Mouse (Mus musculus): ENCODE data around the gene Gm48552. TPM values are rescaled to one million over a fixed set of nuclear protein-coding genes. Genes with fewer than 3 reads are reported as not detected.
A peak's percentile ranks its signal among the peaks of the same experiment; 100 is the strongest.

Gm48552 gene
- total RNA-seq, 2 experiments from 2014 or later: 4.2 to 6.9 TPM

DNA sequence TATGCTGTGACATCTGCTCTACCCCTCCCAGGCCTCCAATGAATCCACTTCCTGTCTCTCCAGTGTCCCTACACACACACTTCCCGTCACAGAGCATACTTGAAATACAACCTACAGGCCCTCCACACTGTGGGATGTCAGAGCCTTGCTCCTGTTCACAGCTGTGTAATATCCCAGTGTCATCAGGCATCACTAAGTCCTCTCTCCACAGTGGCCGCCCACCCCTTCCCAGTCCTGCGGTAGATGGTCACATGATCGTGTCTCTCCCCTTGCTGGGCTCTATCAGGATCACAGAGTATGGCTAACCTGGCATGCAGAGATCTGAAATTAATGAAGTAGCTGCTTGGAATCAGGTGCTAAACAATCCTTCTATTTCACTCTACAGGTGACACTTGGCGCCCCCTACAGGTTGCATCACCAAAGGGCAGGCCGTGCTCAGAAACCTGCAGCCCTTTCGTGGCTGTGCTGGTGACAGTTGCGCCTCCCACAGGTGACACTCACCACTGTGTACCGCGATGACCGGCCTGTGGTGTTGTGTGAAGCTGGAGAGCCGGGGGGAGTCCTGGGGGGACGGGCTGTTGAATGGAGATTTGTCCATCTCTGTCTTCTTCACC is 16.9 kb downstream of the Gm48552 start:
- peak in 1 of 2 experiments; percentile 69 for DNase-seq (ENCODE audit: low spot score in 2 of 2)

DNA sequence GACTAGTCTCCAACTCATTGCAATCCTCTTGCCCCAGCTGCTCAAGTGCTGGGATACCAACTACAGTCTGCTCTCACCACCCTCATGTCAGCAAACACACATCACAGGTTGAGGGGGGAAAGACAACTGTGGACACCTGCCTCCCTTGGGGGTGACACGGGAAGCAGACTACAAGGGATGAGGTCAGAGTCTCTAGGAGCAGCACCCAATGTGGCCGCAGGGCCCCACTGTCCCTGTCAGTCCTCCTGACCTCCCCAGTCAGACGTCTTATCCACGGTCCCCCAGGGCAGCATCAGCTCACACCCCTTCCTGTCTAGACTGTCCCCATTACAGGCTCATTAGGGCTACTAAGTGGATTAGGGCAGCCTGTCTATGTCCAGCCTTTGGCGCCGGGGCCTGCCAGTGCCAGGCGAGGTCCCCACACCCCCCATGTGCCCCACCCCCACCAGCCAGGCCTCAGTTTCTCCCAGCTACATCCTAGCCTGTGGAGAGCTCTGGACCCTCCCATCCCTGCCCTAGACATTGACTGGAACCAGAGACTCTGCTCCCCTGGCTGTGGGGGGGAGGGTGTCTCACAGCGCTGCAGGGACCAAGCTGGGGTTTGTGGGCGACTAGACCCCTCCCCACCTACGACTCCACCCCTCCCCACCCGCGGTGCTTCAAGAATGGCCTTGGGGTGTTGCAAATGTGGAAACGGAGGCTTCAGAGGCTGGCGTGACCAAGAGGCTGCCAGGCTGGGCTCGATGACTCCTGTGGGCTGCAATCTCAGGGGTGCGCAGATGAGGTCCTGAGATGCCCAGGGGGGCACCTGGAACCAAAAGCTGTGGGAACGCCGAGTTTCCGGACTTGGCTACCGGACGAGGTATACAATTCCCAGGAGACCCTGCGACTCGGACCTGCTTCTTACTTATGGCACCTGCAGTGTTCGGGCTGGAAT is 18.0 kb downstream of the Gm48552 start:
- DNase-seq (ENCODE audit: low spot score in 2 of 2): no peak

DNA sequence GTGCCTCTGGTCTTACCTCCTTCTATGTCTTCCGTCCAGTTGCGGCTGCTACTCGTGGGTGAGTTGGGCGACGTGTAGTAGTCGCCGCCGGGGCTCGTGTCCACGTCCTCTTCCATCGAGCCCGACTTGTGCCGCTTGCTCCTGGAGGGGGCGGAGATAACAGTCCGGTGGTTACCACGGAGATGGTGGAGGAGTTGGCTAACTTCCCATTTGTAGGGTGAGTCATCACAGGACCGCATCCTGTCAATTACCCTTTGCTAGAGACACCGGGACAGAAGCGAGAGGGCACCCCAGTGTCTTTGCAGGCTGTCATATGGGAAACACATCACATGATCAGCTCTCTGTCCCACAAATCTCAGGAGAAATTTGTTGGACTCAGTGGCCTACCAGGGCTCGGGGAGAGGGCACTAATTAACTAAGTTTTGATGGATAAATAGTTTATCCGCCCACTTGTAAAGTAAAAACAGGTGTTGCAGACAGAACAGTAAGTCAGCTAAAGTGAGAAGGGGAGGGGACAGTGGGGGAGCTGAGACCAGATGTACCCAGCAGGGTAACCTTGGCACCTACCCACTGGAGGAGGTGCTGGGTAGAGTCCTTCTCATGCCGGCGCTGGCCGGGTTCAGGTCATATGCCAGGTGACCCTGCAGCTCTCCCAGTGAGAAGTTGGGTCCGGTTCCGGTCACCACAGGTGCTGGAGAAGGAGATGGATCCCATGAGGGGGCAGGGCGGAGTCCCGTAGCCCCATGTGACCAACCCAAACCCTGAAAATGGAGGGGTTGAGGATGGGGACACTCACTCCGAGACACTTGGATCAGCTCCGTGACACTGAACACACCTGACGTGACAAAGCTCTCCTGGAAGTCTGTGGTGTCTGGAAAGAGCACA is 19.0 kb downstream of the Gm48552 start:
- DNase-seq (ENCODE audit: low spot score in 2 of 2): peak in 1 of 2 experiments; percentile 80

DNA sequence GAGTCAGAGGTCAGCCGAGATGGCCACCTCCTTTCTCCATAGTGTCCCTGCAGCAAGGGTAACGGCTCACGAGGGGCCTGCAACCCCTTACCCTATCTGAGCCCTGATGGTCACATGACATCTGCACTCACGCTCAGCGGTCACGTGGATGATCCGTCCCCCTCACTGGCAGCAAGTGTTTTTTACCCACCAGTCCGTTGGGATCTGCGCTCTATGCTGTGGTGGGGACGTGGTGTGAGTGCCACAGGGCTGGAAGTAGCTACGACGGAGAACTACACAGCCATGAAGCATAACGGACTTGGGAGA is 19.6 kb downstream of the Gm48552 start:
- no peak for DNase-seq (ENCODE audit: low spot score in 2 of 2)

DNA sequence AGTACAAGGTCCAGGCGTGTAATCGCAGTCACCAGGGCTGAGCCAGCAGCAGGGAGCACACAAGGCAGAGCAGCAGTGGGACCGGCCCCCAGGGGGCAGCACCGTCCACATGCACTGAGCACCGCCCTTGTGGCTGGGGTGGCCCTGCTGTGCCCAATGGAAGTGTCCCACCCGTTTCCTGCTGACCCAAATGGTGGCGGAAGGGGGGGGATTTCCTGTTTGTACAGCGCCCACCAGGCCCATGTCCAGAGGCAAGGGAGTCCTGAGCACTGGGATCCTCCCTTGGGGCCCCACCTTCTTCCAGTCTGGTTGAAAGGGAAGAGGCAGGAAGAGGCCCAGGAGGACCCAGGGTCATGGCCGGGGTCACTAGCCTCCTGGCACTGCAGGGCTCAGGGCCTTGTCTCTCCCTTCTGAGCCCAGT is 20.1 kb downstream of the Gm48552 start:
- peak in 1 of 2 experiments; percentile 73 for DNase-seq (ENCODE audit: low spot score in 2 of 2)

DNA sequence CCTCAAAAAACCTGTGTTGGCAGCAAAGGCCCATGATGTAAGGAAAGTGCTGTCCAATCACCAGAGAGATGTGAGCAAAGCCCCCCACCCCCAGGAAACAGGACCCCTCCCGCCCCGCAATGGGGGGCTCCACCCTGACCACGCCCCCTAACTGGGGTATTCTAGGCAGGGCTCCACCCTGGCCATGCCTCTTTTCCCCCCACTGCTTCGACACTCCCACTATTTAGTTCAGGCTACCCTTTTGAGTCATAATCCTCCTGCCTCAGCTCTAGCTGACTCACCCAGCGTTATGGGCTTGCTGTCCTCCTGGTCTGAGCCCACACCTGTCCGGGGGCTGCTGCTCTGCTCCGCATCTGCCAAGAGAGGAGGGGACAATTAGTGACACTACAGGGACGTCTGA is 20.5 kb downstream of the Gm48552 start:
- DNase-seq (ENCODE audit: low spot score in 2 of 2): no peak

DNA sequence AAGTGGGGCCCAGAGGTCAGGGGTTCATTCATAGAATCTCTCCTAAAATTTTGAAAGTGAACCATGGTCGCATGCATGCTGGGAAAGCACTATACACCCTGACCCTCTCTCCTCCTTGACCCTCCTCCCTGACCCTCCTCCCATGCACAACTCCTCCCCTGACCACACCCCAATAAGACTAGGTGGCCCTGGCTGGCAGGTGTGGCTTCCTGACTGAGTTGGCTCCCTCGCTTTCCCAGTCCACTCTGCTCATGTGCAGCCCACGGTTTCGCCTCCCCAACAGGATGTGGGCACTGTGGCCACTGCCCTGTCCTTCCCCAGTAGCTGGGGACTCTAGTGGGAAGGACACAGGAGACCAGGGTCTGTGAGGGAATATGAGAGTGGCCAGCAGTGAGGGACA is 21.5 kb downstream of the Gm48552 start:
- DNase-seq (ENCODE audit: low spot score in 2 of 2): no peak

DNA sequence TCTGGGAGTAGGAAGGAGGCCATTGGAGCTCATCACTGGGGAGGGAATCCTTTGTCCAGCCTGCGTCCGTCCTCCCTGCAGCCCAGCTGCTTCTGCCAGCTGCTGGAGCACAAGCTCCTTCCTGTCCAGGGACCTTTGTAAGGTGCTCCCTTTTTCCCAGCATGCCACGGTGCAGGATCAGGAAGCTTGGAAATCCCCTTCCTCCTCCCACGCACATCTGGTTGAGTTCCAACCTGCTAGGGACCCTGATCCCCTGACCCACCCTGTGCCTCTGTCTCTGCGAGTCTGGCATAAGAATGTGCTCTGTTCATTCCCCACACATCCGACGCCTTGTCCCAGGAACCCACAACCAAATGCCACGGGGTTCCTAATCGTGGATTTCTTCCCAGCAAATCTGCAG is 22.2 kb downstream of the Gm48552 start:
- no peak for DNase-seq (ENCODE audit: low spot score in 2 of 2)

DNA sequence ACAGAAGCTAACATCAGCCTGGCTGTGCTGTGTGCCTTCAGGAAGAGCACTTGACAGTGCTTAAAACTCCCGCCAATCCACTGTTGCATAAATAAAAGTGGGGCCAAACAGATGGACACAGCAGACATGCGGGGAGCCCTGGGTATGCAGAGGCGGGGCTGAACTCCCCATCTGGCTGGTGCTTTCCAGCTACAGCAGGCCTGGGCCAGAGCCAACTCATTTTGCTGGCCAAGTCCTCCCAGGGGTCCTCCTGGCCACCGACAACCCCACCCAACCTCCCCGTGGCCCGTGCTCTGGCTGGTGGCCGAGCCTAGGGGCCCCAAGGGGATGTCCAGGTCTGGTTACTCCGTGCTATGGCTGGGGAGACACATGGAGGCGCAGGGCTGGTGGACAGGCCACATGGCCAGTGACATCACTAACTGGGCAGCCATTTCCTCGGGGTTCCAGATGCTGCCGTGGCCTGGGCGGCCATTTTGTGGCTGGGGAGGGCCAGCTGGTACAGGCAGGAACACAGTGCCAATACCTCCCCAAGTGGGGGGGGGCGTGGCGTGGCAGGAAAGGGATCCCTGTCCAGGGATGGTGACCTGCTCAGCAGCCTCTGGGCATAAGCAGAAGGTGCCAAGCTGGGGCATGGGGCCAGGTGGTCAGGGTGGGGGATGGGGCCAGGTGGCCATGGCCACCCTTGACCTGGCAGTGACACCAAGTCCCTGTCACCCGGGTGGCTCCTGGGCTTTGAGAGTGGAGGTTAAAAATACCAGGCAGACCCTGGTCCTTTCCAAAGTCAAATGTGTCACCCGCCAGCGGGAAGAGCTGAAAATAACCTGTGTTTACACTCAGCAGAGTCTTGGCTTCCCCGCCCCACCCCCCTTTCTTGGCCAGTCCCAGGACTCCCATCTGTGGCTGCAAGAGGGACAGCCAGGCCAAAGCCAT is 22.9 kb downstream of the Gm48552 start:
- DNase-seq (ENCODE audit: low spot score in 2 of 2): peak in 1 of 2 experiments; percentile 71

DNA sequence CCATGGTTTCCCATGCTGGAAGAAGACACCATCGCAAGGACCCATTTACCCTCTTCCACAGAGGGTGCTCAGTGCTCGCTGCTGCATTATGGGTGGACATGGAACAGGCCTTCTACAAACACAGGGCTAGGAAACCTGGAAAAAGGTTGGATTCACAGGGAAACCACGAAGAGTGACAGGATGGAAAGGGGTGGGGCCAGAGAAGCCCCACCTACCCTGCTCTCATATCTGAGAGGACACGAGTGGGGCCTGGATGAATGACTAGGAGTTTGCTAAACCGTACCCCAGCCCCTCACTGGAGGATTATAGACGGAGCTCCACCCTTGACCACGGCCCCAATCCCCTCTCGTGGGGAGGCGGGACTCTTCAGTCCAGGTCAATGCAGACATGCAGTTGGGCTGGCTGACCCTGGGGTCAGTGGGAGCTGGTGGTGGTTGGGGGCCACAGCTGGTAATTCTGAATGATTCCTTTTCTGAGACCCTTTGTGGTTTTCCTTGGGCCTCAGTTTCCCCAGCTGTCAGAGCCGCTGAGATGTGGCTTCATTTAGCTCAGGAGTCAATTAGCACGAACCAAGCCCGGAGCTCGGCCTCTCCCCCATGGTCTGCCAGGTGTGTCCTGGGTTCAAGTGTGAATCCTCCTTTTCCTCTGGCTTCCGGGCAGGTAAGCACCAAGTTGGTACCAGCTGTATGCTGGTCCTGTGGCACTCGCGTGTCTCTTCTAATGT is 23.9 kb downstream of the Gm48552 start:
- DNase-seq (ENCODE audit: low spot score in 2 of 2): no peak

DNA sequence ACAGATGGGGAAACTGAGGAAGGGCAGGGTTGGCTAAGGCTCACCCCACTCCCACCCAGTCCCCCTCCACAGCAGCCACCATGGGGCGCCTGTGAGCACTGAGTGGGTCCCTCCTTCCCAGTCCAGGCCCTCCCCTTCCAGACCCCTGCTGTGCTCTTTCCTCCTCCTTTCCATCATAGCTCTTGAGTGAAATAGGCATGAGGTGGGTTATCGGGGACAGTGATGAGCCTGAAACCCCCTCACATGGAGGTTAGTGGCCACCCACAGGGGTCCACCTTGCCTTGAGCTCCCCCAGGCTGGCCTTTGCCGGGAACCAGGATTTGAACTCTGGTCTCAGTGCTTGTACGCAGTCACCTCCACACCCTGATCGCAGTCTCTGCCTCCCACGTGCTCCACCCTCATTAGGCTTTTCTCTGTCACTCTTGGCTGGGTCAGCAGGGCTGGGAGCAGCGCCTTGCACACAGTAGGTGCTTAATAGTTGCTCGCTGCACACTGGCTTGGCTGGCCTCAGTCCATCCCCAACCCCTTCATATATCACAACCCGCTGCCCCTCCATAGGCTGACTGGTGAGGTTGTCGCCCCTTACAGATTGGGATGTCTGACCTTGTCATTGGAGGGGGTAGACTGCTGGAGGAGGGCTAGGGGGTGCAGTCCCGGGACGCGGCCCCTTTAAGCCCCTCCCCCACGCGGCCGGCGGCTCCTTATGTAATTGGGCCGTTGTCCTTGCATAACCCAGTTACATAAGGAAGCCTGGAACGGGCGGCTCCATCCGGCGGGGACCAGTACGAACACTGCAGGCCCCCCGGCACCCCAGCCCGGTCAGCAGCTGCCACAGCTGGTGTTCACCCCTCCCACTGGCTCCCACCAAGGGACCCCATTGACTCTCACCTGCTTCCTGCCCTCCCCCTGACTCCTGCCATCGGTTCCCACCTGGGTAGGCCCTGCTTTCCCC is 24.8 kb downstream of the Gm48552 start:
- DNase-seq (ENCODE audit: low spot score in 2 of 2): peak; percentile 73 to 86

DNA sequence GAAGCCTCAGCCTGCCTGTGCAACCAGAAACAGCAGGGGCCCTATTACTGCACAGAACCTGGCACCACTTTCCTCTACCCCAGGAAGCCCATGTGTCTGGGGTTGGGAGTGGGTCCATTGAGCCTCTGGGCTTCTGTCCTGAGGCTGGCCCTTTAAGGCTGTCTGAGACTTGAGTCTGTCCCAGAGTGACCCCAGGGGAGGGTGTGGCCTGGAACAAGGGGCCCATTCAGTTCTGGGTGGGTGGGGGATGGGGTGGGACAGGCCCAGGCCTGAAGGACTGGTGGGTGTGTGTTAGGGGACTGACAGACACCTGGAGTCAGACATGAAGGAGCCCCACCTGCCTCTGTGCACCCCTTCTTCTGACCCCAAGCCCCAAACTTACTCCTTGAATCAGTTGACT is 25.9 kb downstream of the Gm48552 start:
- DNase-seq (ENCODE audit: low spot score in 2 of 2): no peak

DNA sequence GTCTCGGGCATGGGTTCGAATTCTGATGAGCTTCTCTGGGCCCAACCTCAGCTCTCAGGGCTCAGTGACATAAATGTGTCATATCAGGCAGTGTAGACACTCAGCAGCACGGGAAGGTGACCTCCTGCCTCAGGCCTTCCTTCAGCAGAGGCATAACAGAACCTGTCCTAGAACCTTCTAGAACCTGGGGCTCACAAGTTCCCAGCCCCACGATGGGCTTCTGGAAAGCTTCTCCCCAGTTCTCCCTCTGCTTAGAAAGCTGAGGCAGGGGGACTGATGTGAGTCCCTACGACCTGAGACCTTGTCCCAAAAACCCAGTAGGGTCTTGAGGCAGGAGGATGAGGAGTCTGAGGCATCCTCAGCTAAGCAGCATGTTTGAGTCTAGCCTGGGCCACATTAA is 26.3 kb downstream of the Gm48552 start:
- no peak for DNase-seq (ENCODE audit: low spot score in 2 of 2)

DNA sequence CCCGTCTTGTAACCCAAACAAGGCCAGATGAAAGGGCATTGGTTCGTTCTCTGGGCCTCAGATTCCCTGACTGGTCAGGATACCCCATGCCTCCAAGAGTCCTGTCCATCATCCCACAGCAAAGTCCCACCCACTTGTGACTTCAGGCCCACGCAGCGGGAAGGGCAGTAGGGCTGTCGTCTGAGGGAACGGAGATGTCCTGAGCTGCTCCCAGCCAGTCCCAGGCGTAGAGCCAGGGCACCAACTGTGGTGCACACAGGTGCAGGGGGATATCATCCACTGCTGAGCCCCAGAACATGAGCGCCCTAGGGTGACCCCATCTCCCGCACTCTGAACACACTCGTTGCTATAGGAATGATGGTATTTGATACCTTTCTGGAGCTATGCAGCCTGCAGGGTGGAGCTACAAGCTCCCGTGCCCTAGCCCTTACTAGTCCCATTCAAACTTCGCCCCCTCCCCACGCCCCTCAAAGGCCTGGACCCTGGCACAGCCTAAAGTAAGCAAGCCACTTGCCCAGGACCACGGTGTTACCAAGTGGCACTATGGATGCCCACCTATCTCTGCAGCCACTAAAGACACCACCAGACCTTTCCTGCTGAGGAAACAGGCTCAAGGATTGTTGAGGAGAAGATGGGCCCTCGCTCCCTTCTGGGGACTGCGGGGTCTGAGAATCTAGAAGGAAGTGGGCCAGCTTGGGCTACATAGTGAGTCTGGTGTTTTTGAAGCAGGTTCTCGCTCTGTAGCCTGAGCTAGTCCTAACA is 26.9 kb downstream of the Gm48552 start:
- no peak for DNase-seq (ENCODE audit: low spot score in 2 of 2)

DNA sequence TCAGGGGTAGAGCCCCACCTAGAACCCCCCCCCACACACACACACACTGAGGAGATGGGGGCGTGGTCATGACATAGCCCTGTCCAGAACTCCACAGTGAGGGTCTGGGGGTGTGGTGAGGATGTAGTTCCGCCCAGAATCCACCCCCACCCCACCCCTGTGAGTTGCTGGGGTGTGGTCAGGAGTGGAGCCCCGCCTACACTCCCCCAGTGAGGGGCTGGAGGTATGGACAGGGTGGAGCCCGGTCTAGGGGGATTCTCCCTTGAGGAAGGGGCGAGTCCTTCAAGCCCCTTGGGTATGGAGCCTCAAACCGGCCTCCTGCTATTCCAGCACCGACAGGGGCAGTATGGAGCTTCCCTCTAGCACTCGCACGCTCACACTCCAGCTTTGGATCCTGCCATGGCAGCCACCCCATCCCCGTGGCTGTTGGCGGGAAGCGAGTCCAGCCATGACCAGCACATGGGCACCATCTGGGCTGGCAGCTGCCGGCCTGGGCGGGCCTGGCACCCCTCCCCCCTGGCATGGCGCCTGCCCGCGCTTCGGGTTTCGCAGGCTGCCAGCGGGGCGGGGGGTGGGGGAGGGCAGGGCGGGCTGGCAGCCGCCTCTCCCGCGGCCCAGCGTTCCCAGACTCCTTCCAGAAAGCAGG is 27.9 kb downstream of the Gm48552 start:
- DNase-seq (ENCODE audit: low spot score in 2 of 2): peak; percentile 85 to 87

DNA sequence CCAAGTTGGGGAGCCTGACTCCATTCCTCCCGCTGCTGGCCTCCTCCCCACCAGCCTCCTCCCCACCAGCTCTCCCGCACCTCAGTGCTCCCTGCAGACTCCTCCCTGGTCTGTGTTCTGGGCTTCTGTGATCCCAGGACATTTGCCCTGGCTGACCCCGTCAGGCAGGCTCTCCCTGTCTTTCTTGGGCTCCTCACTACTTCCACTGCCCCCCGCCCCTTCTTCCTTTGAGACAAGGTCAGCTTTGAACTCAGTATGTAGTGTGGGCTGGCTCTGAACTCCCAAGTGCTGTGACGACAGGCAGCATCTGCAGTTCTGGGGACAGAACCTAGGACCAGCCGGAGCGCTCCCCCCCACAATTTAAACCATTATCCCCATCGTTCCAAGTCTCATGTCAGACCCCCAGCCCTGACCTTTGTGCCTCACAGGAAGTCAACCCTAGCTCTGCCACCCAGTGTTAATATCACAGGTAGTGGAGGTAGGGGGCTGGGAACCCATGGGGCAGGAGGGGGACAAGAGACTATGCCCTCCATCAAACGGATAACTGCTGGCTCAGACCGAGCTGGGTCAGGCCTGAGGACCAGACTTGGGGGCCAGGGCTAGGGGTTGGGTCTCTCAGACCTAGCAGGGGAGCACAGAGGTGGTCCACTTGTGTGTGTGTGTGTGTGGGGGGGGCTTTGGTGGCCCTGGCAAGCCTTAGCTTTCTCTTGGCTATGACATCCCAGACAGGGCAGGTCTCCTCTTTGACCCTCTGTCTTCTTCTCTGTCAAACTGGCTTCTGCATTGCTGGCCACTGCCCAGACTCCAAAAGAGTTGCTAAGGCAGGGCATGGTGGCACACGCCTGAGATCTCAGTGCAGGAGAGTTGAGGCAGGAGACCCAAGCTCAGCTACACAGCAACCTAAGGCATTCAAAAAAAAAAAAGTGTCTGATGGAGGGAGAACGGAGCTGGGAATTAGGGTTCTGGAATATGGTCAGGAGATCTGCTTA is 28.7 kb downstream of the Gm48552 start:
- DNase-seq (ENCODE audit: low spot score in 2 of 2): no peak
